Mouse (Mus musculus) kidney, adult 8-10 months (tissue): ENCODE measurements at regions not wholly inside any gene's neighbourhood (a gene's known extent, or its start where the extent isn't known, plus 50 kb on each side); places are given as distances from the start of the nearest gene placed in this dataset.

ENCODE experiments used
- DNase-seq, 2 experiments: peaks; one replicate each; pipeline ENCODE4 v3.0.0; 2022

GRCm38 (mm10) chr9:47400117-47400823 is 129.7 kb upstream of the Cadm1 start:
- DNase-seq = no peak

- DNase-seq = no peak
Measured at GRCm38 (mm10) chr9:47401511-47401910, 128.5 kb upstream of the Cadm1 start.

GRCm38 (mm10) chr9:47403317-47403716 is 126.7 kb upstream of the Cadm1 start:
- DNase-seq = no peak

GRCm38 (mm10) chr9:47404821-47405220 is 125.2 kb upstream of the Cadm1 start:
- DNase-seq = no peak

GRCm38 (mm10) chr9:47405547-47405946 is 124.4 kb upstream of the Cadm1 start:
- DNase-seq = no peak

- DNase-seq = peak; percentile 27 to 38
Measured at GRCm38 (mm10) chr9:47407007-47407670, 122.8 kb upstream of the Cadm1 start.

- no peak for DNase-seq
Measured at GRCm38 (mm10) chr9:47408061-47408460, 121.9 kb upstream of the Cadm1 start.

- DNase-seq = no peak
Measured at GRCm38 (mm10) chr9:47409579-47409978, 120.4 kb upstream of the Cadm1 start.

- DNase-seq = no peak
Measured at GRCm38 (mm10) chr9:47412786-47413185, 117.2 kb upstream of the Cadm1 start.

- DNase-seq = no peak
Measured at GRCm38 (mm10) chr9:47414350-47414988, 115.5 kb upstream of the Cadm1 start.

GRCm38 (mm10) chr9:47422151-47422599 is 107.8 kb upstream of the Cadm1 start:
- DNase-seq = peak; percentile 60 to 70

GRCm38 (mm10) chr9:47422741-47423461 is 107.1 kb upstream of the Cadm1 start:
- DNase-seq = peak; percentile 61 to 78

- DNase-seq = peak in 1 of 2 experiments; percentile 16
Measured at GRCm38 (mm10) chr9:47423462-47423832, 106.5 kb upstream of the Cadm1 start.

- DNase-seq = no peak
Measured at GRCm38 (mm10) chr9:47424191-47424590, 105.8 kb upstream of the Cadm1 start.

- DNase-seq = no peak
Measured at GRCm38 (mm10) chr9:47426712-47427111, 103.3 kb upstream of the Cadm1 start.

- DNase-seq = no peak
Measured at GRCm38 (mm10) chr9:47428710-47429341, 101.1 kb upstream of the Cadm1 start.

GRCm38 (mm10) chr9:47429691-47430090 is 100.3 kb upstream of the Cadm1 start:
- DNase-seq = no peak

- peak; percentile 43 to 67 for DNase-seq
Measured at GRCm38 (mm10) chr9:47432715-47433114, 97.3 kb upstream of the Cadm1 start.

- no peak for DNase-seq
Measured at GRCm38 (mm10) chr9:47433185-47433584, 96.8 kb upstream of the Cadm1 start.

GRCm38 (mm10) chr9:47434091-47434490 is 95.9 kb upstream of the Cadm1 start:
- DNase-seq = no peak

- no peak for DNase-seq
Measured at GRCm38 (mm10) chr9:47438976-47439375, 91.0 kb upstream of the Cadm1 start.

- no peak for DNase-seq
Measured at GRCm38 (mm10) chr9:47439506-47439905, 90.5 kb upstream of the Cadm1 start.

- DNase-seq = no peak
Measured at GRCm38 (mm10) chr9:47440128-47440527, 89.8 kb upstream of the Cadm1 start.
